ENCODE assay signal across 9 mouse cellular contexts in genomic region chr10:76791475-76791874, GRCm38 (mm10).
A peak's percentile ranks its signal among the peaks of the same experiment; 100 is the strongest.
DNase-seq lines count a peak whose midpoint lies in the region; ATAC-seq and TF ChIP-seq lines count a peak whose summit lies in the region.
"Had no signal": no experiment of that assay in that cellular context is flagged by ENCODE, and none has a peak within 500 bp of the region (broad histone marks: within the 10 kb centered on the region; RNA-seq: fewer than 3 reads in every experiment).

No protein-coding gene starts in this region.

- no peaks in the 10 kb centered on the region for H3K27me3 ChIP-seq in heart, postnatal 0 days (ENCODE audit: control insufficient read depth, insufficient read depth, low read length)
- H3K27me3 ChIP-seq in thymus, adult 2 months (ENCODE audit: control insufficient read depth, insufficient read depth, low read length), result no peaks in the 10 kb centered on the region
- H3K27me3 ChIP-seq: embryonic facial prominence, embryonic 15.5 days had no signal

- DNase-seq in heart, postnatal 0 days (ENCODE audit: low spot score), result peak; percentile 58
- DNase-seq in heart, postnatal 25 days (ENCODE audit: low spot score), result no peak
- DNase-seq in thymus, adult 2 months, result peak; percentile 45
- DNase-seq in thymus, adult 18-20 months, result no peak
- DNase-seq in c-Kit-positive CD71-positive TER-119-positive erythroid progenitor cells, embryonic 14.5 days (ENCODE audit: low spot score), result peak; percentile 39
- DNase-seq in hindlimb bud, embryonic 11.5 days (ENCODE audit: extremely low spot score, low read depth, low spot score), result peak; percentile 6
- DNase-seq in lung, postnatal 25 days (ENCODE audit: low spot score), result peak; percentile 31

- peak; percentile 54 for TF ChIP-seq CTCF in heart, postnatal 0 days (IDR thresholded peaks at IDR 0.05; ENCODE audit: low read depth)
- no peak for TF ChIP-seq CTCF in thymus, adult 2 months (IDR thresholded peaks at IDR 0.05; ENCODE audit: borderline replicate concordance, control insufficient read depth, extremely low read depth, insufficient read depth, low read length, poor library complexity)

- no peak overlapping the region for H3K4me2 ChIP-seq in heart, postnatal 0 days (ENCODE audit: low read depth, low read length)
- H3K4me2 ChIP-seq: embryonic facial prominence, embryonic 15.5 days had no signal

- no peak overlapping the region for H3K4me3 ChIP-seq in heart, postnatal 0 days (ENCODE audit: low read depth, low read length)
- H3K4me3 ChIP-seq in thymus, adult 2 months (ENCODE audit: control insufficient read depth, insufficient read depth, low read length), result no peak overlapping the region
- H3K4me3 ChIP-seq: embryonic facial prominence, embryonic 15.5 days had no signal

- TF ChIP-seq EP300 in heart, postnatal 0 days (IDR thresholded peaks at IDR 0.05; ENCODE audit: low read depth), result no peak

- no peaks in the 10 kb centered on the region for H3K36me3 ChIP-seq in heart, postnatal 0 days (replicated peaks; ENCODE audit: control insufficient read depth, insufficient read depth, low read length)
- no peaks in the 10 kb centered on the region for H3K36me3 ChIP-seq in thymus, adult 2 months (ENCODE audit: control insufficient read depth, insufficient read depth, low read length)
- H3K36me3 ChIP-seq: embryonic facial prominence, embryonic 15.5 days had no signal

- H3K9me3 ChIP-seq in heart, postnatal 0 days (replicated peaks; ENCODE audit: control insufficient read depth, low read length), result no peaks in the 10 kb centered on the region
- H3K9me3 ChIP-seq: embryonic facial prominence, embryonic 15.5 days had no signal

- no peak overlapping the region for H3K27ac ChIP-seq in heart, postnatal 0 days (ENCODE audit: low read depth)
- H3K27ac ChIP-seq in thymus, adult 2 months (ENCODE audit: control insufficient read depth, insufficient read depth, low read length), result no peak overlapping the region
- H3K27ac ChIP-seq: embryonic facial prominence, embryonic 15.5 days had no signal

- no peak for ATAC-seq in heart, postnatal 0 days (ENCODE audit: insufficient read depth, low read depth)
- ATAC-seq in monocyte, adult 5-6 weeks (replicated peaks; ENCODE audit: insufficient number of reproducible peaks, low FRiP score, low TSS enrichment, poor library complexity, severe bottlenecking), result no peak

- intact Hi-C loops in heart, postnatal 25 days (cut with DNase I), result no loop called here

- no peaks in the 10 kb centered on the region for H3K4me1 ChIP-seq in heart, postnatal 0 days (ENCODE audit: control insufficient read depth, insufficient read depth)
- no peaks in the 10 kb centered on the region for H3K4me1 ChIP-seq in thymus, adult 2 months (replicated peaks; ENCODE audit: control insufficient read depth, insufficient read depth, low read length)
- H3K4me1 ChIP-seq: embryonic facial prominence, embryonic 15.5 days had no signal

- 43% methylated on average over 1 of the region's 1 CpGs for WGBS in heart, postnatal 0 days
- 96% methylated on average over 1 of the region's 1 CpGs for WGBS in thymus, adult 2 months

- H3K9ac ChIP-seq in heart, postnatal 0 days (replicated peaks; ENCODE audit: low read depth, low read length), result no peak overlapping the region
- H3K9ac ChIP-seq: embryonic facial prominence, embryonic 15.5 days had no signal

- no peak for TF ChIP-seq POLR2A in thymus, adult 2 months (IDR thresholded peaks at IDR 0.05; ENCODE audit: control insufficient read depth, extremely low read depth, insufficient read depth, low read length, poor library complexity)

Comparison
In these comparisons a context has a peak if more than half of its experiments do, and no peak if none do; other contexts are left out.
1. DNase-seq: peak in heart, postnatal 0 days (single experiment), thymus, adult 2 months (single experiment), c-Kit-positive CD71-positive TER-119-positive erythroid progenitor cells, embryonic 14.5 days (single experiment), hindlimb bud, embryonic 11.5 days (single experiment) and lung, postnatal 25 days (single experiment); none in heart, postnatal 25 days (single experiment) and thymus, adult 18-20 months (0 of 2).